Mouse (Mus musculus) limb, embryonic 10.5 days (tissue): Measurements from ENCODE around the gene Dram1. TPM values are rescaled to one million over a fixed set of nuclear protein-coding genes. Genes with fewer than 3 reads are reported as not detected.
A peak's percentile ranks its signal among the peaks of the same experiment; 100 is the strongest.

Experiments used
- DNase-seq: peaks from one replicate; pipeline ENCODE4 v3.0.0-alpha.2; 2017; ENCODE audit warnings: low spot score
- H3K27ac ChIP-seq: fragments of 300-500 bp; sonication (generic); 2 replicates; pipeline ENCODE4 v1.5.1; 2016; ENCODE audit warnings: mild to moderate bottlenecking
- H3K27me3 ChIP-seq: fragments of 300-500 bp; sonication (generic); 2 replicates; pipeline ENCODE4 v1.6.1; 2016; ENCODE audit warnings: low read depth, mild to moderate bottlenecking; ENCODE audit not compliant: poor library complexity, severe bottlenecking
- H3K36me3 ChIP-seq: fragments of 300-500 bp; sonication (generic); 2 replicates; pipeline ENCODE4 v1.6.1; 2016; ENCODE audit warnings: mild to moderate bottlenecking, moderate library complexity
- H3K4me1 ChIP-seq: fragments of 300-500 bp; sonication (generic); 2 replicates; pipeline ENCODE4 v1.6.1; 2016
- H3K4me3 ChIP-seq: fragments of 300-500 bp; sonication (generic); 2 replicates; pipeline ENCODE4 v1.5.1; 2016; ENCODE audit warnings: mild to moderate bottlenecking, moderate library complexity
- H3K9me3 ChIP-seq: fragments of 300-500 bp; sonication (generic); replicated peaks from 2 replicates; pipeline ENCODE4 v1.6.1; 2016; ENCODE audit warnings: mild to moderate bottlenecking
- WGBS: fragments of 180-500 bp; shearing (Covaris S2); methylation state at CpG from one replicate; pipeline ENCODE4 v1.1.7; 2016; 5-methylcytosine and 5-hydroxymethylcytosine counted together
- polyA plus RNA-seq: library from polyadenylated mRNA; unstranded; fragments of >200 nt; fragmentation: Nextera tagmentation; extraction: Ambion mirVana; gene quantifications from 2 replicates; pipeline ENCODE4 v1.2.1, GENCODE M21; 2016

Dram1 gene
- polyA plus RNA-seq, 1 experiment from 2014 or later: 0.21 TPM

DNA sequence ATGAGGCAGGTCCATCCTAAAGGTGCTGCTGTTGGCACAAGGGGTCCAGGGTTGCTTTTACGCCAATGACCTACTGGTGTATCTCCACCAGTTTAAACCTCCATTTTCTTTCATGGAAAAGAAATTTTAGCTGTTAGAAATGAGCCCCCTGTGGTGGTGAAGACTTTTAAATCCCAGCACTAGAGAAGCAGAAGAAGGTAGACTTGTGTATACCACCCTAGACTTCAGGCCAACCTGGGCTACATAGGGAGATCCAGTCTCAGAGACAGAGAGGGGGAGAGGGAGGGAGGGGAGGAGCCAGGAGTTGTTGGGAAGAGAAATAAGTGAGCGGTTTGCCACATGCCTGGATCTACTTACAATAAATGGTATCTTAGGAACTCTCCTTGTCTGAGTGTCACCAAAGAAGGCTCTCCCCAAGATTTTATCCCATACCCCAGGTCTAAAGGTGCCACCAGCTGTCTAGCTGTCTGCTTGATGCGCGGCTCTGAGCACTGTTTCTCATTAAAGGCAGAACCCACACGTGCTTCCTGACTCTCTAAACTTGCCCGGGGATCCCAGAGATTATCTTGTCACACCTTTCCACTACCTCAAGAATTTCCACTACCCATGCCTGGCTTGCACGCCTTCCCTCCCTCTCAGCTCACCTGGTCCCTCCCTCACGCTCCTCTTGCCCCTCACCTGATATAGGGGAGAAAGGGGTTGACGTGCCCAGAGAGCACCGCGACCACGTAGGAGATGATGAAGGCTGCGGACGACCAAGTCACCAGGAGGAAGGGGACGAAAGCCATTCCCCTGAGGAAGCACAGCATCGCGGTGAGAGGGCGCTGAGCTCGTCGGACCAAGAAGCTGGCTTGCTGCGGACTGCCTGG, 22.5 kb downstream of the Dram1 start:
- Histone ChIP-seq H3K27ac (peak overlapping the region; percentile 79), H3K27me3 (peaks cover 39% of the 10 kb centered on the region)
- WGBS: 8% methylated on average over 21 of the region's 21 CpGs

DNA sequence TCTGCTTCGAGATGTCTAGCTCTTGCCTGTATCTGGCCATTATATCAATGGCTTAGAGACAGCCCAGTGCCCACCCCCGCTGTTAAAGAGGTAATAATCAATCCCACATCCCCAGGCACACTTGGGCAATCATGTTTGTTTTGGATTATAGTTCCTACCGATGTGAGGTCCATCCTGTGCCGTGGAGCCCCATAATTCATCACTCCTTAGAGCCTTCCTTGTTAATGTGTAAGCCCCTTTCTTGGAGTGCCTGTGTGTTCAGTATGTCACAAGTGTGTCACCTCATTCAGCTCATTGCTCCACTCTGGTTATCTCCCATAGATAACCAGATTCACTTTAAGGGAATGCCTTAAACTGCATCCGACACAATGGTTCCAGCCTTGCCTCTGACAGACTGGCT, 24.3 kb downstream of the Dram1 start:
- no peak overlapping the region for H3K27ac ChIP-seq
- no peaks in the 10 kb centered on the region for H3K36me3 ChIP-seq
- H3K27me3 ChIP-seq: peaks cover 39% of the 10 kb centered on the region
- H3K4me3 ChIP-seq: no peak overlapping the region
- no peak for DNase-seq
- no peaks in the 10 kb centered on the region for H3K9me3 ChIP-seq
- WGBS: 78% methylated on average over 5 of the region's 5 CpGs
- H3K4me1 ChIP-seq: peaks cover 10% of the 10 kb centered on the region

More for the DNA sequence above, 22.5 kb downstream of the Dram1 start:
- peaks cover 10% of the 10 kb centered on the region for H3K4me1 ChIP-seq
- no peaks in the 10 kb centered on the region for H3K9me3 ChIP-seq
- peak overlapping the region; percentile 65 for H3K4me3 ChIP-seq
- peak; percentile 36 for DNase-seq
- no peaks in the 10 kb centered on the region for H3K36me3 ChIP-seq

DNA sequence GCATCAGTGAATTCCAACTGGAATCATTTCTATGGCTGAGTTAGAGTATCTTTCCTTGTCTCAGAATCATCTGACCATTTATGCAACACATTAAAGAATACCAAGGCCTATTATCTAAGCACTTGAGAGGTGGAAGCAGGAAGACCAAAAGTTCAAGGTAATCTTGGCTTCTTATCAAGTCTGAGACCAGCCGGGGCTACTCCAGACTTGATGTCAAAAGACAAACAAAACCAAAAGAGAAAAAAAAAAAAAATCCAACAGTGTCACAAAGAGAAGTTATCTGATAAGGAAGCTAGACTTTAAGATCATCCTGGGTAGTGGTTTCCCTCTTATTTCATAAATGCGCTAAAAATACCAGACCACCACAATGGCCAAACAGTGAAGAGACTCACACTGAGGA, 26.3 kb downstream of the Dram1 start:
- 89% methylated on average over 2 of the region's 2 CpGs for WGBS
- DNase-seq: no peak
- no peaks in the 10 kb centered on the region for H3K36me3 ChIP-seq
- H3K4me1 ChIP-seq: peaks cover 10% of the 10 kb centered on the region
- H3K27me3 ChIP-seq: peaks cover 27% of the 10 kb centered on the region
- H3K4me3 ChIP-seq: no peak overlapping the region
- no peak overlapping the region for H3K27ac ChIP-seq
- H3K9me3 ChIP-seq: no peaks in the 10 kb centered on the region

DNA sequence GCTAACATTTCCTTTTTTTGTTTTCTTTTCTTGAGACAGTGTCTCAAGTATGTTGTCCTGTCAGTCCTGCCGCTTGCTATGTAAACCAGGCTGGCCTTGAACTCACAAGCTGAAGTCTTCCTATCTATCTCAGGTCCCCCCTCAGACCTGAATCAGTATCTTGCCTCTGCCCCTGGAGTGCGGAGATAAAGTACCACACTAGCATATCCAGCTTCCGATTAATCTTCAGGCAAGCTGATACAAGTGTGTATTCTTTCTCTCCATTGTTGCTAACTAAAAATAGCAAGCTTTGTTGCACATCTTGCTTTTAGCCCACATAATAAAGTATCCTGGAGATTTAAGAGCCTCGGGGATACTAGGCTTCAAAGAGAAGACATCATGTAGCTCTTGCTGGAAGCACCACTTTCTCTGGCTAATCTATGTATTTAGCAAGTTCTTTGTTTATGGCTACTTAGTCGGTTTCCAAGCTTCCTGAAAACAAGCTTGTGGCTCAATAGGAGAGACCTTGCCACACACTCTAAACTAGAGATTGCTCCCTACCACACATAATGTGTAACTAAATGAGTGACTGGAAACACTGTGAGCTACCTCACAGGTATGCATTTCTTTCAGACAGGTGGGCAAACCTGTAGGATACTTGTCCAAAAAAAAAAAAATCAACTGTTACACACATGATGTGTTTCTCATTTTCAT, 27.3 kb downstream of the Dram1 start:
- Histone ChIP-seq H3K9me3 (no peaks in the 10 kb centered on the region), H3K4me1 (peaks cover 2% of the 10 kb centered on the region), H3K36me3 (no peaks in the 10 kb centered on the region), H3K27ac (no peak overlapping the region), H3K4me3 (no peak overlapping the region), H3K27me3 (peaks cover 17% of the 10 kb centered on the region)
- WGBS: 82% methylated on average over 5 of the region's 5 CpGs
- DNase-seq: no peak

DNA sequence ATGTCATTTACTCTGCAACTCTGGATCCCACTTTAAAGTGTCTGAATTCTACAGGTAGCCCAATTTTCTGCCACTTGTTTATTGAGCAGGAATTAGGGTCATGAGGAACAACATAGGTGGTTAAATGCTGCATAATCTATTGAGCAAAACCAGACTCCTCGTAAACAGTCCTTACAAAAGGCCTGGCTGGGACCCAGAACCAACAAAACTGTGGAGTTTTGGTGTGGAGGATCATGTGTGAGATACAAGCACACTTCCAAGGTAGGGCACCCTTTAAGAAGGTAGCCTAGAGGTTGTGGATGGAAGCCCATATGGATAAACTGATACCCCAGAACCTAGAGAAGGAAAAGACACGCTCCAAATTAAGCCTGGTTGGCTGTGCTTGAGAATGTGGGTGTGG, 28.2 kb downstream of the Dram1 start:
- Histone ChIP-seq H3K4me3 (no peak overlapping the region), H3K4me1 (0 out of 2 replicates have a peak, but pooled peaks cover 6% of the 10 kb centered on the region), H3K36me3 (no peaks in the 10 kb centered on the region), H3K27me3 (peaks cover 8% of the 10 kb centered on the region; the same call in 1 of the 2 replicates), H3K27ac (no peak overlapping the region), H3K9me3 (no peaks in the 10 kb centered on the region)
- DNase-seq: no peak
- WGBS: 76% methylated on average over 2 of the region's 2 CpGs

DNA sequence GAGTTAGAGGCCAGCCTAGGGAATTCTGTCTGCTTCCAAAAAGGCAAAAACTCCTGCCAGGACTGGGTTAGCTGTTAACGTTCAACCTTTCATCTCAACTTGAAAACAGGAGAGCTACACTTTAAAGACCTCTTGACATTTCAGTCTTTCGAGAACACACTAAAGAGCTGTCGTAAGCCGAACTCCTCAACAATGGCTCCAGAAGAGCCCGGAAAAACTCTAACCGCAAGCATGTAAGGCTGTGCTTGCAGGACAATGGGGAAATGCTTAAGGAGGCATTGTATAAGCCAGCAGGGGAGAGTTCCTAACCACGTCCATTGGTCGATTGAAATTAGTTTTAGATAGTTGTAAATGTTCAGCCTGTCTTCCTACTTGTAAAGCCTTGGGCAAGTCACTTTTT, 29.1 kb downstream of the Dram1 start:
- Histone ChIP-seq H3K4me1 (0 out of 2 replicates have a peak, but pooled peaks cover 6% of the 10 kb centered on the region), H3K4me3 (no peak overlapping the region), H3K9me3 (no peaks in the 10 kb centered on the region), H3K36me3 (no peaks in the 10 kb centered on the region), H3K27me3 (no peaks in the 10 kb centered on the region), H3K27ac (no peak overlapping the region)
- WGBS: 58% methylated on average over 8 of the region's 8 CpGs
- DNase-seq: no peak

DNA sequence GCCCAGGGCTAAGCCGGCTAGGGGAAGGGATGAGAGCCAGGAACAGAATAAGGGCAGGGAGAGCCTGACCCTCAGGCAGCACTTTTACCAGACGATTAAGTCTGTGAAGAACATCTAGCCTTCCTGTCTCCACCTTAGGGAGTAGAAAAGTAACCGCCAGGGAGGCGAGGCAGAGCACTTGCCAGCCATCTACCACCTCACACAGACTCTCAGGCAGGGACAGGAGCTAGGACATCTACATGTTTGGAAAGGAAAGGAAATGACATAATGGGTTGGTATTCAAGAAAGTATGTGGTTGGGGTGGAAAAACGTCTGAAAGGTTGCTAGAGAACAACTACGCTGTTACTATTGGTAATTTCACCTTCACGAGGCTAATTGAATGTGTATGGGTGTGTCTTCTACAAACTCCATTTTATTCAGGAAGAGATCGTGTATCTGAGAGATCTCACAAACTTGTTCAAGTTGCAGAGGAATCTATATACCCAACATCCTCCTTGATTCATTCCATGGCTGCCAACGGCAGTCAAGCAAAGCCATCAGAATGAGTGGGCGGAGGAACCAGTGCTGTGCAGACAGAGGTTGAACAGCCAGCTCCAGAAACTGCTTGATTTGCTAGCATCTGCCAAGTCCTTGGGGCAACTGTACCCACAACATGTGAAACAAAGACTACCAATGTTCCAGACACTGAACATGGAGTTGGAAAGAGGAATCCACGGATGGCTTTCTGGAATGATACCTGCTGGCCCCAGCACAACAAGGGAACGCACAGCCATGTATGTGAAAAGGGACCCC, 32.2 kb downstream of the Dram1 start:
- Histone ChIP-seq H3K36me3 (no peaks in the 10 kb centered on the region), H3K27me3 (no peaks in the 10 kb centered on the region), H3K4me1 (0 out of 2 replicates have a peak, but pooled peaks cover 6% of the 10 kb centered on the region), H3K4me3 (no peak overlapping the region), H3K9me3 (no peaks in the 10 kb centered on the region), H3K27ac (no peak overlapping the region)
- WGBS: 81% methylated on average over 12 of the region's 12 CpGs
- no peak for DNase-seq

DNA sequence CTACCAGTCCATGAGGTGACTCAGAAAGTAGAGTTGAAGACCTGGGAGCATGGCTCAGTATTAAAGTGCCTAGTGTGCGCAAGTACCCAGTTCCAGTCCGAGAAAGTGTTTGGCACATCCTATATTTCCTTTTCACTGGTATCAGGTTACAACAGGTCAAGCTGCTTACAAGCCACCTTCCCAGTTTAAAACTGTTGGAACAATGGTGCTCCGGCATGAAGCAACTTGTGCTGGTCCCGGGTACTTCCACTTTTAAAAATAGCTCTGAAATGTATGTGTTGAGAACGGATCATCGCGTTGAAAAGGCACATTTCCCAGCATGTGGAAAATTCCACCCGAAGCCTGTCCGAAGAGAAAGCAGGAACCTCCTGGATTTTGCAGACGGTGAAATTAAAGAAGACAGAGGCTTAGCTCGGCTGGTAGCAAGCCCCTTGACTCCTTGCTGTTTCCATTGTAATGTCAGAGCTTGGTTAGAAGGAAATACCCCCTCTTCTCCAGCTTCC, 32.9 kb downstream of the Dram1 start:
- no peaks in the 10 kb centered on the region for H3K36me3 ChIP-seq
- H3K27me3 ChIP-seq: no peaks in the 10 kb centered on the region
- H3K27ac ChIP-seq: no peak overlapping the region
- DNase-seq: no peak
- H3K9me3 ChIP-seq: no peaks in the 10 kb centered on the region
- 0 out of 2 replicates have a peak, but pooled peaks cover 6% of the 10 kb centered on the region for H3K4me1 ChIP-seq
- no peak overlapping the region for H3K4me3 ChIP-seq
- WGBS: 72% methylated on average over 11 of the region's 11 CpGs

DNA sequence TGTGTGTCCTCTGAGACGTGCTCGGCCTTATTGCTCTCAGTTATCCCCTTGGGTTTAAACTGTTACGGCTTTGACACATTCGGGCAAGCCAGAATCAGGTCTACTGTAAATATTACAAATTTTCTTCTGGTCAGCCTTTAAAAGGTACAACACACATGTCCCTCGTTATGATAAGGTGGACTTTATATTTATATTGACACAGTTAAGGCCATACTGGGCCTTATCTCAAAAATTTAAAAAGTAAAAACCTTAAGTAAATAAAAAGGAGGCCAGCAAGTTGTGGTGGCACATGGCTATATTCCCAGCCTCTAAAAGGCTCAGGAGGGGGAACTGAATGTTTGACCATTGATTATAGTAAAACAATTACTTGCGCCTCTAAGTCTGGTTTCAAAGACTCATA, 37.5 kb downstream of the Dram1 start:
- H3K4me1 ChIP-seq: peaks cover 10% of the 10 kb centered on the region; the same call in 1 of the 2 replicates
- H3K36me3 ChIP-seq: no peaks in the 10 kb centered on the region
- no peaks in the 10 kb centered on the region for H3K27me3 ChIP-seq
- 91% methylated on average over 6 of the region's 6 CpGs for WGBS
- H3K4me3 ChIP-seq: no peak overlapping the region
- H3K9me3 ChIP-seq: no peaks in the 10 kb centered on the region
- no peak overlapping the region for H3K27ac ChIP-seq
- no peak for DNase-seq

DNA sequence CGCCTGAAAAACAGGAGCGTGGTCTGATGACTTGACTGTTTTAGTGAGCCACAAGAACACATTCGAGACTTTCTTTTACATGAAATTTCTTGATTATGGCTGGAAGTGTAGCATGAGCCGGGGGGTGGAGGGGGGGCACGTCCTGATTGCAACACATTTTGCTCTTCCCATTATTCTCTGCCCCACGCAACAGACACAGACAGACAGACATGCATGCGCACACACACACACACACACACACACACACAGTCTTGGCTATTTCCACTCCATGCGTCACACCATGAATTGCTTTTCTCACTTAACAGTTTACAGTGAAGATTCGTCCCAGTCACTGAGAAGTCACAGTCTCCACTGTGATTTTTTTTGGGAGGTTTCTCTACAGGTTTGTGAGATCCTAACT, 38.2 kb downstream of the Dram1 start:
- Histone ChIP-seq H3K27me3 (no peaks in the 10 kb centered on the region), H3K4me3 (no peak overlapping the region), H3K4me1 (peaks cover 5% of the 10 kb centered on the region; the same call in 1 of the 2 replicates), H3K27ac (no peak overlapping the region), H3K36me3 (no peaks in the 10 kb centered on the region), H3K9me3 (no peaks in the 10 kb centered on the region)
- no peak for DNase-seq
- 91% methylated on average over 9 of the region's 9 CpGs for WGBS

DNA sequence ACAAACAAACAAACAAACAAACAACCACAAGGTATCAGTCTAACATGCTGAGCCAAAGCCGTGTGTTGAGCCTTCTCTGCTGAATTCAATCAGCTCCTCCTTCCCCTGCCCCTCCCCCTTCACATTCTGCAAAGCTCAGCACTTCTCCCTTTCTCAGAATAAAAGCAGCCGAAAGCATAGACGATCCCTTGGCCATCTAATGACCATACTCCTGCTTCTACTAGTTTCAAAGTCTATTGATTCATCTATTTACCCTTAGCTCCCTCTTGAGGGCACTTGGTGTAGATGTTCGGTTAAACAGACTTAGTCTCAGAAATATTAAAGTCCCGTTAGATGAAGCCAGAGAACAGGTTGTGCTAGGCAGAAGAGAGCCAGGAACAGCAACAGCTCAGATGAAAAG, 48.2 kb downstream of the Dram1 start:
- Histone ChIP-seq H3K36me3 (no peaks in the 10 kb centered on the region), H3K9me3 (no peaks in the 10 kb centered on the region), H3K4me1 (peaks cover 5% of the 10 kb centered on the region; the same call in 1 of the 2 replicates), H3K27ac (no peak overlapping the region), H3K27me3 (no peaks in the 10 kb centered on the region), H3K4me3 (no peak overlapping the region)
- WGBS: 46% methylated on average over 5 of the region's 5 CpGs
- DNase-seq: no peak

DNA sequence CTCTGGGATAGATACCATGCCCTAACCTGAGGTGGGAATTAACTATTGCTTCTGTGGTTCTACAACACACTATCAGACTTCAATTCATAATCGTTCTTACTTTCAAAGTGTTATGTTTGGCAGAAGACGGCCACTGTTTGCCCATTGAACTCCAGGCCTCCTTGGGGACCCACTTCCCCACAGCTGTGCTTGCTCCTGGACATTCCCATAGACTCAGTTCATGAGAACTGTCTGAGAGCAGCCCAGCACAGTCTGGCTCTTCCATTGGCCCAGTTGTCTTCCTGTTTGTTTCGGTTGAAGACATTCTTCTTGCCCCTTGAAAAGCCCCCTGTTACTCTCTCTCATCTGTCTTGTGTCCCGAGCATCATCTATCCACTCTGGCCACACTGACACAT, 50.8 kb downstream of the Dram1 start:
- DNase-seq: no peak
- H3K4me1 ChIP-seq: peaks cover 5% of the 10 kb centered on the region; the same call in 1 of the 2 replicates
- no peak overlapping the region for H3K4me3 ChIP-seq
- no peaks in the 10 kb centered on the region for H3K36me3 ChIP-seq
- H3K27me3 ChIP-seq: no peaks in the 10 kb centered on the region
- no peaks in the 10 kb centered on the region for H3K9me3 ChIP-seq
- no peak overlapping the region for H3K27ac ChIP-seq
- WGBS: 83% methylated on average over 4 of the region's 4 CpGs
